In genomic region chr1:89081371-89081770, GRCm38 (mm10) we compare ENCODE assay signal across 20 mouse cellular contexts. TPM values are rescaled to one million over a fixed set of nuclear protein-coding genes. Genes with fewer than 3 reads are reported as not detected.
DNase-seq lines count a peak whose midpoint lies in the region; ATAC-seq lines count a peak whose summit lies in the region.
"Had no signal": no experiment of that assay in that cellular context is flagged by ENCODE, and none has a peak within 500 bp of the region (broad histone marks: within the 10 kb centered on the region; RNA-seq: fewer than 3 reads in every experiment).

No protein-coding gene starts in this region.

- peaks cover 92% of the 10 kb centered on the region for H3K4me1 ChIP-seq in hindbrain, embryonic 10.5 days (replicated peaks)
- peaks cover 64% of the 10 kb centered on the region for H3K4me1 ChIP-seq in hindbrain, embryonic 12.5 days

- no peak for DNase-seq in hindbrain, embryonic 10.5 days (ENCODE audit: low spot score)
- peak; percentile 45 to 67 for DNase-seq in kidney, adult 8-10 months
- DNase-seq in kidney, postnatal 14 days, result no peak
- peak; percentile 31 for DNase-seq in testis, postnatal 10 days (ENCODE audit: low spot score)
- no peak for DNase-seq in testis, postnatal 14 days (ENCODE audit: low spot score)
- peak; percentile 18 to 74 for DNase-seq in kidney, postnatal 25 days
- no peak for DNase-seq in left cerebral cortex, postnatal 10 days (ENCODE audit: extremely low spot score in 1 of 2, low spot score in 2 of 2)
- DNase-seq: cerebellum, adult 11-12 months; cerebellum, adult 9-10 months; gastrocnemius, postnatal 10 days had no signal

- H3K9ac ChIP-seq in hindbrain, embryonic 12.5 days, result no peak overlapping the region
- H3K9ac ChIP-seq: embryonic facial prominence, embryonic 13.5 days; forebrain, embryonic 12.5 days; heart, embryonic 12.5 days; hindbrain, embryonic 14.5 days had no signal

- no peak overlapping the region for H3K4me3 ChIP-seq in hindbrain, embryonic 10.5 days
- H3K4me3 ChIP-seq in hindbrain, embryonic 12.5 days, result no peak overlapping the region
- H3K4me3 ChIP-seq: embryonic facial prominence, embryonic 13.5 days; forebrain, embryonic 12.5 days; heart, adult 2 months; heart, embryonic 12.5 days had no signal

- intact Hi-C loops in left cerebral cortex, postnatal 10 days (cut with DNase I), result no loop called here

- H3K27ac ChIP-seq in hindbrain, embryonic 10.5 days, result 0 out of 2 replicates have a peak overlapping the region, but pooled peaks have one; percentile 3
- H3K27ac ChIP-seq in hindbrain, embryonic 12.5 days, result no peak overlapping the region
- H3K27ac ChIP-seq: embryonic facial prominence, embryonic 13.5 days; forebrain, embryonic 12.5 days; heart, adult 2 months; hindbrain, embryonic 14.5 days had no signal

- no peaks in the 10 kb centered on the region for H3K27me3 ChIP-seq in hindbrain, embryonic 10.5 days (ENCODE audit: insufficient read depth, poor library complexity, severe bottlenecking)
- no peaks in the 10 kb centered on the region for H3K27me3 ChIP-seq in hindbrain, embryonic 12.5 days
- H3K27me3 ChIP-seq: CH12.LX; embryonic facial prominence, embryonic 13.5 days; forebrain, embryonic 12.5 days; heart, embryonic 12.5 days; Patski had no signal

- H3K9me3 ChIP-seq in hindbrain, embryonic 10.5 days, result no peaks in the 10 kb centered on the region
- H3K9me3 ChIP-seq in hindbrain, embryonic 12.5 days (replicated peaks), result no peaks in the 10 kb centered on the region
- H3K9me3 ChIP-seq: embryonic facial prominence, embryonic 13.5 days; forebrain, embryonic 12.5 days; heart, embryonic 12.5 days had no signal

- no peak for ATAC-seq in hindbrain, embryonic 12.5 days (ENCODE audit: low FRiP score)
- ATAC-seq: activated CD4-positive, CD25-positive, alpha-beta regulatory T cell, adult 4 months; forebrain, embryonic 16.5 days had no signal

- 75% methylated on average over 4 of the region's 4 CpGs for WGBS in hindbrain, embryonic 10.5 days
- WGBS in hindbrain, embryonic 12.5 days, result 73% methylated on average over 4 of the region's 4 CpGs

- H3K4me2 ChIP-seq in hindbrain, embryonic 12.5 days (replicated peaks), result no peak overlapping the region
- H3K4me2 ChIP-seq: embryonic facial prominence, embryonic 13.5 days; forebrain, embryonic 12.5 days; heart, embryonic 12.5 days; hindbrain, embryonic 14.5 days had no signal

- H3K36me3 ChIP-seq in hindbrain, embryonic 10.5 days, result peaks cover 12% of the 10 kb centered on the region
- H3K36me3 ChIP-seq in hindbrain, embryonic 12.5 days, result no peaks in the 10 kb centered on the region
- H3K36me3 ChIP-seq: embryonic facial prominence, embryonic 13.5 days; heart, embryonic 12.5 days had no signal

RNA-seq across cellular contexts. Expression of gene Sh3bp4, which starts 11.2 kb away (rescaled TPM):
- 25.3 and 27.2 TPM in 2 replicates for polyA plus RNA-seq in hindbrain, embryonic 10.5 days (2016; fragmentation: Nextera tagmentation; extraction: Ambion mirVana)
- 28.0 and 31.4 TPM in 2 replicates for polyA plus RNA-seq in hindbrain, embryonic 12.5 days (2016; fragmentation: Nextera tagmentation; extraction: Ambion mirVana)
- 10 to 100 TPM; 24.4 to 25.9 TPM for total RNA-seq in left cerebral cortex, postnatal 10 days (2021)
- total RNA-seq: CH12.LX had no signal

Comparison
In these comparisons a context has a peak if more than half of its experiments do, and no peak if none do; other contexts are left out.
1. DNase-seq: peak in kidney, adult 8-10 months (2 of 2), testis, postnatal 10 days (single experiment) and kidney, postnatal 25 days (2 of 2); none in hindbrain, embryonic 10.5 days (single experiment), kidney, postnatal 14 days (single experiment), testis, postnatal 14 days (single experiment) and left cerebral cortex, postnatal 10 days (0 of 2).